Mouse (Mus musculus) thymus, adult 2 months (tissue): ENCODE data around the gene Neu4.

Experiments
- CTCF ChIP-seq: fragments of 200-500 bp; IDR thresholded peaks from 2 replicates; pipeline ENCODE4 v1.5.1; 2012; ENCODE audit warnings: mild to moderate bottlenecking, control low read depth, low read length, moderate library complexity, borderline replicate concordance; ENCODE audit not compliant: control insufficient read depth, poor library complexity, insufficient read depth; ENCODE audit errors: extremely low read depth
- POLR2A ChIP-seq: fragments of 200-500 bp; IDR thresholded peaks from 2 replicates; pipeline ENCODE4 v1.6.1; 2012; ENCODE audit warnings: mild to moderate bottlenecking, low read length, control low read depth, moderate library complexity; ENCODE audit not compliant: control insufficient read depth, poor library complexity, insufficient read depth; ENCODE audit errors: extremely low read depth

DNA sequence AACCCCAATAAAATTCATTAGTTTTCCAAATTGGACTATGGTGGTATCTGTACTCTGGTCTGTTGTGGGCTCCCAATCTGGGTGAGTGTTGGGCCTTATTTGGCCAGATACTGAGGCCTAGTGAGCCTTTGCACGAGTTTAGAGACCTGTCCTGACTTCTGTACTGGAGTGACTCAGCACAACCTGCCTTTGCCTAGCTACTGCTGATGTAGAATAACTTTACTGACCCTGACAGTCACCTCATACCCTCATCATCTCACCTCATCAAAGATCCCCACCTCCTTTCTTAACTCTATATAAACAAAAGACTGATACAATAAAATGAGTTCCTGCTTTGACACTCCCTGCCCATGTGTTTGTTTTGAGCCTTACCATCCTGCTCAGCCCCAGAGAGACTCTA, 56.5 kb downstream of the Neu4 start:
- no peak for TF ChIP-seq POLR2A
- TF ChIP-seq CTCF, result no peak
